12 mouse cellular contexts compared by ENCODE assay signal in genomic region chr10:39638862-39639261, GRCm38 (mm10). TPM values are rescaled to one million over a fixed set of nuclear protein-coding genes. Genes with fewer than 3 reads are reported as not detected.
A peak's percentile ranks its signal among the peaks of the same experiment; 100 is the strongest.
DNase-seq lines count a peak whose midpoint lies in the region; ATAC-seq and TF ChIP-seq lines count a peak whose summit lies in the region.
"Had no signal": no experiment of that assay in that cellular context is flagged by ENCODE, and none has a peak within 500 bp of the region (broad histone marks: within the 10 kb centered on the region; RNA-seq: fewer than 3 reads in every experiment).

No protein-coding gene starts in this region.

- H3K9me3 ChIP-seq in kidney, embryonic 15.5 days (replicated peaks) = no peaks in the 10 kb centered on the region
- H3K9me3 ChIP-seq in embryonic facial prominence, embryonic 12.5 days = no peaks in the 10 kb centered on the region
- H3K9me3 ChIP-seq: liver, embryonic 12.5 days had no signal

- peaks cover 36% of the 10 kb centered on the region for H3K4me1 ChIP-seq in kidney, embryonic 15.5 days
- peaks cover 32% of the 10 kb centered on the region for H3K4me1 ChIP-seq in embryonic facial prominence, embryonic 12.5 days
- no peaks in the 10 kb centered on the region; the same call in 1 of the 2 replicates for H3K4me1 ChIP-seq in cerebellum, adult 2 months (ENCODE audit: control insufficient read depth, insufficient read depth, low read length)
- H3K4me1 ChIP-seq: liver, embryonic 12.5 days had no signal

- no peak for TF ChIP-seq POLR2A in cerebellum, adult 2 months (IDR thresholded peaks at IDR 0.05; ENCODE audit: borderline replicate concordance, insufficient read depth, low read length)

- peak overlapping the region; percentile 78 for H3K27ac ChIP-seq in kidney, embryonic 15.5 days
- peak overlapping the region; percentile 67 for H3K27ac ChIP-seq in embryonic facial prominence, embryonic 12.5 days
- no peak overlapping the region for H3K27ac ChIP-seq in cerebellum, adult 2 months (ENCODE audit: insufficient read depth, low read length)
- H3K27ac ChIP-seq: liver, embryonic 12.5 days had no signal

- TF ChIP-seq CTCF in cerebellum, adult 2 months (IDR thresholded peaks at IDR 0.05; ENCODE audit: borderline replicate concordance, insufficient read depth, low read depth, low read length) = no peak

- DNase-seq in kidney, adult 18-20 months = no peak
- peak; percentile 82 for DNase-seq in embryo, embryonic 11 days
- peak; percentile 80 for DNase-seq in mesoderm, embryonic 11.5 days (ENCODE audit: low read depth, low spot score)
- no peak for DNase-seq in urinary bladder, adult 2 months (ENCODE audit: low spot score)
- no peak for DNase-seq in adrenal gland, adult 18-20 months (ENCODE audit: low spot score in 2 of 2)
- no peak for DNase-seq in cerebellum, adult 2 months
- DNase-seq: cerebellum, postnatal 10 days; heart, postnatal 36 days; kidney, adult 2 months had no signal

- no peaks in the 10 kb centered on the region for H3K27me3 ChIP-seq in kidney, embryonic 15.5 days
- no peaks in the 10 kb centered on the region for H3K27me3 ChIP-seq in embryonic facial prominence, embryonic 12.5 days
- no peaks in the 10 kb centered on the region for H3K27me3 ChIP-seq in cerebellum, adult 2 months (ENCODE audit: control insufficient read depth, insufficient read depth, low read length)
- H3K27me3 ChIP-seq: liver, embryonic 12.5 days had no signal

- 28% methylated on average over 3 of the region's 3 CpGs for WGBS in kidney, embryonic 15.5 days
- WGBS in embryonic facial prominence, embryonic 12.5 days = 14% methylated on average over 3 of the region's 3 CpGs
- 75% methylated on average over 3 of the region's 3 CpGs for WGBS in cerebellum, adult 2 months

- H3K36me3 ChIP-seq in kidney, embryonic 15.5 days = peaks cover 46% of the 10 kb centered on the region
- 0 out of 2 replicates have a peak, but pooled peaks cover 3% of the 10 kb centered on the region for H3K36me3 ChIP-seq in embryonic facial prominence, embryonic 12.5 days

- H3K9ac ChIP-seq in kidney, embryonic 15.5 days = no peak overlapping the region
- no peak overlapping the region for H3K9ac ChIP-seq in embryonic facial prominence, embryonic 12.5 days
- H3K9ac ChIP-seq: liver, embryonic 12.5 days had no signal

- no peak overlapping the region for H3K4me2 ChIP-seq in kidney, embryonic 15.5 days
- H3K4me2 ChIP-seq in embryonic facial prominence, embryonic 12.5 days (replicated peaks) = no peak overlapping the region; the same call in 1 of the 2 replicates
- H3K4me2 ChIP-seq: liver, embryonic 12.5 days had no signal

- peak; percentile 19; the same call in 1 of the 2 replicates for ATAC-seq in kidney, embryonic 15.5 days (replicated peaks; ENCODE audit: low FRiP score)
- ATAC-seq in embryonic facial prominence, embryonic 12.5 days (ENCODE audit: insufficient number of reproducible peaks, insufficient read depth, low FRiP score, low TSS enrichment) = 0 out of 2 replicates have a peak, but pooled peaks have one; percentile 8
- ATAC-seq: liver, embryonic 12.5 days had no signal

- H3K4me3 ChIP-seq in kidney, embryonic 15.5 days (replicated peaks) = no peak overlapping the region
- H3K4me3 ChIP-seq in embryonic facial prominence, embryonic 12.5 days = no peak overlapping the region
- no peak overlapping the region for H3K4me3 ChIP-seq in cerebellum, adult 2 months (replicated peaks; ENCODE audit: insufficient read depth, low read depth, low read length)
- H3K4me3 ChIP-seq: liver, embryonic 12.5 days had no signal

RNA-seq across cellular contexts. Expression of gene Traf3ip2, which starts 26.1 kb away (rescaled TPM):
- polyA plus RNA-seq in kidney, embryonic 15.5 days (2015; fragmentation: Nextera tagmentation; extraction: Ambion mirVana) = 15.9 and 18.5 TPM in 2 replicates
- polyA plus RNA-seq in embryonic facial prominence, embryonic 12.5 days (2016; fragmentation: Nextera tagmentation; extraction: Ambion mirVana) = 11.4 and 12.4 TPM in 2 replicates
- 43.9 and 49.0 TPM in 2 replicates for polyA plus RNA-seq in urinary bladder, adult 2 months (2012; rRNA removed)
- 10 to 100 TPM; 10.6 to 15.0 TPM for total RNA-seq in adrenal gland, adult 18-20 months (2021)
- polyA plus RNA-seq in cerebellum, adult 2 months (2012; rRNA removed) = 5.7 and 6.9 TPM in 2 replicates

Comparison
In these comparisons a context has a peak if more than half of its experiments do, and no peak if none do; other contexts are left out.
1. DNase-seq: peak in embryo, embryonic 11 days (single experiment) and mesoderm, embryonic 11.5 days (single experiment); none in kidney, adult 18-20 months (single experiment), urinary bladder, adult 2 months (single experiment), adrenal gland, adult 18-20 months (0 of 2) and cerebellum, adult 2 months (0 of 2).